Mouse (Mus musculus) forebrain, embryonic 11.5 days (tissue): ENCODE measurements at regions not wholly inside any gene's neighbourhood (a gene's known extent, or its start where the extent isn't known, plus 50 kb on each side); places are given as distances from the start of the nearest gene placed in this dataset.

Experiments used
- ATAC-seq: fragments of 200-750 bp; cut with Nextera tagmentation; replicated peaks from 2 replicates; pipeline ENCODE4 v1.8.0; 2017; ENCODE audit warnings: moderate TSS enrichment; ENCODE audit not compliant: low FRiP score
- DNase-seq: peaks from one replicate; pipeline ENCODE4 v3.0.0-alpha.2; 2017; ENCODE audit warnings: low spot score
- H3K27ac ChIP-seq: fragments of 300-500 bp; sonication (generic); 2 replicates; pipeline ENCODE4 v1.5.1; 2014; ENCODE audit warnings: low read depth, low read length
- H3K27me3 ChIP-seq: fragments of 300-500 bp; sonication (generic); 2 replicates; pipeline ENCODE4 v1.6.1; 2014; ENCODE audit warnings: mild to moderate bottlenecking, low read length, mixed read lengths; ENCODE audit not compliant: control insufficient read depth, insufficient read depth
- H3K36me3 ChIP-seq: fragments of 300-500 bp; sonication (generic); 2 replicates; pipeline ENCODE4 v1.6.1; 2014; ENCODE audit warnings: mild to moderate bottlenecking, low read length, moderate library complexity, mixed read lengths; ENCODE audit not compliant: control insufficient read depth, insufficient read depth
- H3K4me1 ChIP-seq: fragments of 300-500 bp; sonication (generic); replicated peaks from 2 replicates; pipeline ENCODE4 v1.6.1; 2014; ENCODE audit warnings: low read length, mixed read lengths; ENCODE audit not compliant: control insufficient read depth, insufficient read depth
- H3K4me2 ChIP-seq: fragments of 300-500 bp; sonication (generic); 2 replicates; pipeline ENCODE4 v1.6.1; 2014; ENCODE audit warnings: low read depth, mild to moderate bottlenecking, low read length, moderate library complexity, mixed read lengths; ENCODE audit not compliant: severe bottlenecking
- H3K4me3 ChIP-seq: fragments of 300-500 bp; sonication (generic); 2 replicates; pipeline ENCODE4 v1.5.1; 2014; ENCODE audit warnings: low read depth, low read length
- H3K9ac ChIP-seq: fragments of 300-500 bp; sonication (generic); 2 replicates; pipeline ENCODE4 v1.6.1; 2014; ENCODE audit warnings: low read length
- H3K9me3 ChIP-seq: fragments of 300-500 bp; sonication (generic); 2 replicates; pipeline ENCODE4 v1.6.1; 2016; ENCODE audit warnings: low read length, mixed read lengths; ENCODE audit not compliant: control insufficient read depth
- WGBS: fragments of 180-500 bp; shearing (Covaris S2); extraction: QIAGEN DNeasy Blood & Tissue Kit; methylation state at CpG from one replicate; pipeline ENCODE4 v1.1.7; 2014; 5-methylcytosine and 5-hydroxymethylcytosine counted together

- Histone ChIP-seq H3K4me3 (no peak overlapping the region), H3K9ac (no peak overlapping the region), H3K9me3 (no peaks in the 10 kb centered on the region), H3K36me3 (no peaks in the 10 kb centered on the region), H3K4me1 (peaks cover 11% of the 10 kb centered on the region; the same call in 1 of the 2 replicates), H3K27ac (no peak overlapping the region), H3K27me3 (no peaks in the 10 kb centered on the region), H3K4me2 (no peak overlapping the region)
- 61% methylated on average over 11 of the region's 11 CpGs for WGBS
- ATAC-seq (no peak), DNase-seq (no peak)
These were observed 113.0 kb downstream of the Chst1 start for GRCm38 (mm10) chr2:92712266-92713144.

- ATAC-seq: no peak
- WGBS: 84% methylated on average over 3 of the region's 3 CpGs
- Histone ChIP-seq H3K9me3 (no peaks in the 10 kb centered on the region), H3K4me2 (no peak overlapping the region), H3K4me3 (no peak overlapping the region), H3K4me1 (peaks cover 4% of the 10 kb centered on the region; the same call in 1 of the 2 replicates), H3K27ac (no peak overlapping the region), H3K36me3 (no peaks in the 10 kb centered on the region), H3K9ac (no peak overlapping the region), H3K27me3 (no peaks in the 10 kb centered on the region)
- DNase-seq: no peak
These were observed 118.2 kb downstream of the Chst1 start for GRCm38 (mm10) chr2:92717706-92718105.

GRCm38 (mm10) chr2:92721951-92722350 is 122.4 kb downstream of the Chst1 start:
- Histone ChIP-seq H3K4me2 (no peak overlapping the region), H3K27me3 (no peaks in the 10 kb centered on the region), H3K9ac (no peak overlapping the region), H3K9me3 (no peaks in the 10 kb centered on the region), H3K4me1 (peaks cover 5% of the 10 kb centered on the region), H3K36me3 (no peaks in the 10 kb centered on the region), H3K4me3 (no peak overlapping the region), H3K27ac (no peak overlapping the region)
- no peak for ATAC-seq
- 91% methylated on average over 3 of the region's 3 CpGs for WGBS
- no peak for DNase-seq

- no peaks in the 10 kb centered on the region for H3K36me3 ChIP-seq
- H3K4me3 ChIP-seq: no peak overlapping the region
- peaks cover 6% of the 10 kb centered on the region for H3K4me1 ChIP-seq
- ATAC-seq: no peak
- no peak overlapping the region for H3K9ac ChIP-seq
- 52% methylated on average over 9 of the region's 9 CpGs for WGBS
- no peaks in the 10 kb centered on the region for H3K9me3 ChIP-seq
- peak; percentile 29 for DNase-seq
- H3K4me2 ChIP-seq: no peak overlapping the region
- H3K27ac ChIP-seq: no peak overlapping the region
- no peaks in the 10 kb centered on the region for H3K27me3 ChIP-seq
These were observed 124.2 kb downstream of the Chst1 start for GRCm38 (mm10) chr2:92723618-92724263.

- Histone ChIP-seq H3K27ac (no peak overlapping the region), H3K27me3 (no peaks in the 10 kb centered on the region), H3K4me2 (no peak overlapping the region), H3K9ac (peak overlapping the region; percentile 35; the same call in 1 of the 2 replicates), H3K9me3 (no peaks in the 10 kb centered on the region), H3K36me3 (no peaks in the 10 kb centered on the region), H3K4me1 (peaks cover 6% of the 10 kb centered on the region), H3K4me3 (no peak overlapping the region)
- WGBS: 51% methylated on average over 7 of the region's 7 CpGs
- ATAC-seq: no peak
- peak; percentile 45 for DNase-seq
These were observed 127.1 kb downstream of the Chst1 start for GRCm38 (mm10) chr2:92726640-92727039.

- DNase-seq (peak; percentile 23), ATAC-seq (no peak)
- Histone ChIP-seq H3K4me2 (no peak overlapping the region), H3K4me1 (peaks cover 7% of the 10 kb centered on the region), H3K9me3 (no peaks in the 10 kb centered on the region), H3K36me3 (no peaks in the 10 kb centered on the region), H3K27ac (no peak overlapping the region), H3K4me3 (no peak overlapping the region), H3K9ac (no peak overlapping the region; the same call in 1 of the 2 replicates), H3K27me3 (no peaks in the 10 kb centered on the region)
- WGBS: 92% methylated on average over 2 of the region's 2 CpGs
These were observed 127.7 kb downstream of the Chst1 start for GRCm38 (mm10) chr2:92727241-92727640.

- Histone ChIP-seq H3K9me3 (no peaks in the 10 kb centered on the region), H3K9ac (no peak overlapping the region), H3K4me2 (no peak overlapping the region), H3K4me1 (peaks cover 7% of the 10 kb centered on the region), H3K27ac (no peak overlapping the region), H3K36me3 (no peaks in the 10 kb centered on the region), H3K4me3 (no peak overlapping the region), H3K27me3 (no peaks in the 10 kb centered on the region)
- ATAC-seq (no peak), DNase-seq (peak; percentile 2)
- 77% methylated on average over 3 of the region's 3 CpGs for WGBS
These were observed 128.9 kb downstream of the Chst1 start for GRCm38 (mm10) chr2:92728388-92728787.

- H3K36me3 ChIP-seq: no peaks in the 10 kb centered on the region
- DNase-seq (peak; percentile 39), ATAC-seq (no peak)
- H3K4me2 ChIP-seq: no peak overlapping the region
- no peak overlapping the region for H3K27ac ChIP-seq
- no peak overlapping the region for H3K4me3 ChIP-seq
- no peaks in the 10 kb centered on the region for H3K27me3 ChIP-seq
- no peak overlapping the region for H3K9ac ChIP-seq
- 96% methylated on average over 6 of the region's 6 CpGs for WGBS
- H3K9me3 ChIP-seq: no peaks in the 10 kb centered on the region
- H3K4me1 ChIP-seq: peaks cover 7% of the 10 kb centered on the region
These were observed 130.9 kb downstream of the Chst1 start for GRCm38 (mm10) chr2:92730371-92730770.
